Mouse (Mus musculus) frontal cortex, postnatal 10 days (tissue): ENCODE data around the gene Rap2c.

Experiments used
- DNase-seq, 2 experiments: peaks; one replicate each; pipeline ENCODE4 v3.0.0; 2022; ENCODE audit warnings: low spot score in 2 of 2, mixed read lengths in 1 of 2

The Rap2c gene

GRCm38 (mm10) chrX:50968157-50968932 is 49.5 kb downstream of the Rap2c start:
- DNase-seq, result no peak

GRCm38 (mm10) chrX:50965157-50965556 is 52.7 kb downstream of the Rap2c start:
- no peak for DNase-seq

GRCm38 (mm10) chrX:50962955-50963354 is 54.9 kb downstream of the Rap2c start:
- DNase-seq, result no peak
